Mouse (Mus musculus): ENCODE results near the gene Trp53bp1. TPM values are rescaled to one million over a fixed set of nuclear protein-coding genes. Genes with fewer than 3 reads are reported as not detected.

The Trp53bp1 gene
- polyA plus RNA-seq, 1 experiment: 16.5 TPM

- TF ChIP-seq POLR2A (IDR thresholded peaks at IDR 0.05; ENCODE audit: low read depth, low read length): no peak
- TF ChIP-seq CTCF (IDR thresholded peaks at IDR 0.05; ENCODE audit: extremely low read depth, insufficient read depth, insufficient read length, insufficient replicate concordance): no peak
- Histone ChIP-seq H3K36me3 (ENCODE audit: control insufficient read depth, insufficient read depth, low read length) (no peaks in the 10 kb centered on the region), H3K4me3 (ENCODE audit: extremely low read depth, insufficient read depth, insufficient read length) (no peak overlapping the region), H3K27ac (ENCODE audit: insufficient read depth, low read length) (no peak overlapping the region), H3K27me3 (ENCODE audit: control insufficient read depth, insufficient read depth, low read length) (peaks cover 8% of the 10 kb centered on the region), H3K4me1 (ENCODE audit: control insufficient read depth, insufficient read depth, insufficient read length) (0 out of 2 replicates have a peak, but pooled peaks cover 8% of the 10 kb centered on the region)
- no peak for DNase-seq (ENCODE audit: low read depth in 1 of 2, low spot score in 2 of 2)
- 38% methylated on average over 6 of the region's 6 CpGs for WGBS
Observed at GRCm38 (mm10) chr2:121296754-121297231, 25.6 kb upstream of the Trp53bp1 start.

GRCm38 (mm10) chr2:121295608-121296571, 24.7 kb upstream of the Trp53bp1 start:
- 0 out of 2 replicates have a peak, but pooled peaks cover 8% of the 10 kb centered on the region for H3K4me1 ChIP-seq (ENCODE audit: control insufficient read depth, insufficient read depth, insufficient read length)
- WGBS: 2% methylated on average over 14 of the region's 15 CpGs
- H3K27me3 ChIP-seq (ENCODE audit: control insufficient read depth, insufficient read depth, low read length): peaks cover 12% of the 10 kb centered on the region
- no peak overlapping the region for H3K27ac ChIP-seq (ENCODE audit: insufficient read depth, low read length)
- no peaks in the 10 kb centered on the region for H3K36me3 ChIP-seq (ENCODE audit: control insufficient read depth, insufficient read depth, low read length)
- TF ChIP-seq POLR2A (IDR thresholded peaks at IDR 0.05; ENCODE audit: low read depth, low read length) (no peak), CTCF (IDR thresholded peaks at IDR 0.05; ENCODE audit: extremely low read depth, insufficient read depth, insufficient read length, insufficient replicate concordance) (no peak)
- no peak for DNase-seq (ENCODE audit: low read depth in 1 of 2, low spot score in 2 of 2)
- peak overlapping the region; percentile 45; the same call in 1 of the 2 replicates for H3K4me3 ChIP-seq (ENCODE audit: extremely low read depth, insufficient read depth, insufficient read length)

GRCm38 (mm10) chr2:121294753-121295607, 23.8 kb upstream of the Trp53bp1 start:
- Histone ChIP-seq H3K4me3 (ENCODE audit: extremely low read depth, insufficient read depth, insufficient read length) (peak overlapping the region; percentile 45; the same call in 1 of the 2 replicates), H3K27ac (ENCODE audit: insufficient read depth, low read length) (no peak overlapping the region), H3K4me1 (ENCODE audit: control insufficient read depth, insufficient read depth, insufficient read length) (0 out of 2 replicates have a peak, but pooled peaks cover 8% of the 10 kb centered on the region), H3K27me3 (ENCODE audit: control insufficient read depth, insufficient read depth, low read length) (peaks cover 13% of the 10 kb centered on the region), H3K36me3 (ENCODE audit: control insufficient read depth, insufficient read depth, low read length) (no peaks in the 10 kb centered on the region)
- DNase-seq (ENCODE audit: low read depth in 1 of 2, low spot score in 2 of 2): no peak
- TF ChIP-seq CTCF (IDR thresholded peaks at IDR 0.05; ENCODE audit: extremely low read depth, insufficient read depth, insufficient read length, insufficient replicate concordance): no peak
- TF ChIP-seq POLR2A (IDR thresholded peaks at IDR 0.05; ENCODE audit: low read depth, low read length): no peak
- 8% methylated on average over 18 of the region's 18 CpGs for WGBS

- H3K27ac ChIP-seq (ENCODE audit: insufficient read depth, low read length): no peak overlapping the region
- WGBS: 7% methylated on average over 4 of the region's 4 CpGs
- DNase-seq (ENCODE audit: low read depth in 1 of 2, low spot score in 2 of 2): no peak
- no peak for TF ChIP-seq POLR2A (IDR thresholded peaks at IDR 0.05; ENCODE audit: low read depth, low read length)
- no peak for TF ChIP-seq CTCF (IDR thresholded peaks at IDR 0.05; ENCODE audit: extremely low read depth, insufficient read depth, insufficient read length, insufficient replicate concordance)
- H3K27me3 ChIP-seq (ENCODE audit: control insufficient read depth, insufficient read depth, low read length): peaks cover 13% of the 10 kb centered on the region
- H3K36me3 ChIP-seq (ENCODE audit: control insufficient read depth, insufficient read depth, low read length): no peaks in the 10 kb centered on the region
- H3K4me1 ChIP-seq (ENCODE audit: control insufficient read depth, insufficient read depth, insufficient read length): peaks cover 10% of the 10 kb centered on the region; the same call in 1 of the 2 replicates
- H3K4me3 ChIP-seq (ENCODE audit: extremely low read depth, insufficient read depth, insufficient read length): no peak overlapping the region
Observed at GRCm38 (mm10) chr2:121294182-121294581, 23.0 kb upstream of the Trp53bp1 start.

GRCm38 (mm10) chr2:121292316-121293013, 21.3 kb upstream of the Trp53bp1 start:
- H3K36me3 ChIP-seq (ENCODE audit: control insufficient read depth, insufficient read depth, low read length): no peaks in the 10 kb centered on the region
- H3K4me1 ChIP-seq (ENCODE audit: control insufficient read depth, insufficient read depth, insufficient read length): peaks cover 10% of the 10 kb centered on the region; the same call in 1 of the 2 replicates
- WGBS: 76% methylated on average over 5 of the region's 5 CpGs
- peaks cover 13% of the 10 kb centered on the region for H3K27me3 ChIP-seq (ENCODE audit: control insufficient read depth, insufficient read depth, low read length)
- no peak overlapping the region for H3K27ac ChIP-seq (ENCODE audit: insufficient read depth, low read length)
- DNase-seq (ENCODE audit: low read depth in 1 of 2, low spot score in 2 of 2): no peak
- H3K4me3 ChIP-seq (ENCODE audit: extremely low read depth, insufficient read depth, insufficient read length): no peak overlapping the region
- TF ChIP-seq CTCF (IDR thresholded peaks at IDR 0.05; ENCODE audit: extremely low read depth, insufficient read depth, insufficient read length, insufficient replicate concordance): no peak
- no peak for TF ChIP-seq POLR2A (IDR thresholded peaks at IDR 0.05; ENCODE audit: low read depth, low read length)
